Comparison of ENCODE assay signal across 27 mouse cellular contexts in genomic region chr8:109142495-109143158, GRCm38 (mm10).
DNase-seq lines count a peak whose midpoint lies in the region; ATAC-seq and TF ChIP-seq lines count a peak whose summit lies in the region.
"Had no signal": no experiment of that assay in that cellular context is flagged by ENCODE, and none has a peak within 500 bp of the region (broad histone marks: within the 10 kb centered on the region; RNA-seq: fewer than 3 reads in every experiment).

No protein-coding gene starts in this region.

- no peak overlapping the region for H3K4me3 ChIP-seq in embryonic fibroblast, embryonic 13.5 days (ENCODE audit: insufficient read depth, low read length)
- no peak overlapping the region for H3K4me3 ChIP-seq in forebrain, embryonic 11.5 days (ENCODE audit: low read depth, low read length)
- H3K4me3 ChIP-seq: embryonic facial prominence, embryonic 10.5 days; embryonic facial prominence, embryonic 13.5 days; forebrain, embryonic 12.5 days; forebrain, embryonic 15.5 days; heart, embryonic 13.5 days had no signal

- no peak for TF ChIP-seq POLR2A in embryonic fibroblast, embryonic 13.5 days (IDR thresholded peaks at IDR 0.05; ENCODE audit: low read depth, low read length)

- peaks cover 6% of the 10 kb centered on the region; the same call in 1 of the 2 replicates for H3K4me1 ChIP-seq in embryonic fibroblast, embryonic 13.5 days (ENCODE audit: control insufficient read depth, insufficient read depth, low read length)
- H3K4me1 ChIP-seq in forebrain, embryonic 11.5 days (replicated peaks; ENCODE audit: control insufficient read depth, insufficient read depth, low read length), result no peaks in the 10 kb centered on the region
- H3K4me1 ChIP-seq: embryonic facial prominence, embryonic 10.5 days; embryonic facial prominence, embryonic 13.5 days; forebrain, embryonic 12.5 days; forebrain, embryonic 15.5 days; heart, embryonic 13.5 days had no signal

- 92% methylated on average over 8 of the region's 8 CpGs for WGBS in forebrain, embryonic 11.5 days

- intact Hi-C loops in left cerebral cortex, postnatal 4 days (cut with DNase I), result no loop called here

- no peak overlapping the region for H3K9ac ChIP-seq in forebrain, embryonic 11.5 days (ENCODE audit: low read length)
- H3K9ac ChIP-seq: embryonic facial prominence, embryonic 13.5 days; forebrain, embryonic 12.5 days; forebrain, embryonic 15.5 days; heart, embryonic 13.5 days; hindbrain, embryonic 14.5 days had no signal

- H3K36me3 ChIP-seq in forebrain, embryonic 11.5 days (ENCODE audit: control insufficient read depth, insufficient read depth, low read length), result no peaks in the 10 kb centered on the region
- H3K36me3 ChIP-seq: embryonic facial prominence, embryonic 10.5 days; embryonic facial prominence, embryonic 13.5 days; forebrain, embryonic 12.5 days; forebrain, embryonic 15.5 days; heart, embryonic 13.5 days had no signal

- ATAC-seq in forebrain, embryonic 11.5 days (replicated peaks; ENCODE audit: low FRiP score), result no peak
- ATAC-seq: forebrain, embryonic 15.5 days; hindbrain, postnatal 0 days; inflammation-experienced regulatory T-cells, adult 6 months; intestine, embryonic 16.5 days had no signal

- H3K27ac ChIP-seq in embryonic fibroblast, embryonic 13.5 days (ENCODE audit: insufficient read depth, low read length), result peak overlapping the region; percentile 80
- no peak overlapping the region for H3K27ac ChIP-seq in forebrain, embryonic 11.5 days (ENCODE audit: low read depth, low read length)
- H3K27ac ChIP-seq: embryonic facial prominence, embryonic 10.5 days; embryonic facial prominence, embryonic 13.5 days; forebrain, embryonic 12.5 days; forebrain, embryonic 15.5 days; heart, embryonic 13.5 days; hindbrain, embryonic 14.5 days; hindbrain, postnatal 0 days had no signal

- H3K4me2 ChIP-seq in forebrain, embryonic 11.5 days (ENCODE audit: low read depth, low read length, severe bottlenecking), result no peak overlapping the region
- H3K4me2 ChIP-seq: embryonic facial prominence, embryonic 13.5 days; forebrain, embryonic 12.5 days; forebrain, embryonic 15.5 days; heart, embryonic 13.5 days; hindbrain, embryonic 14.5 days had no signal

- no peaks in the 10 kb centered on the region for H3K27me3 ChIP-seq in forebrain, embryonic 11.5 days (ENCODE audit: control insufficient read depth, insufficient read depth, low read length)
- H3K27me3 ChIP-seq: embryonic facial prominence, embryonic 13.5 days; forebrain, embryonic 12.5 days; forebrain, embryonic 15.5 days; heart, embryonic 13.5 days had no signal

- no peaks in the 10 kb centered on the region for H3K9me3 ChIP-seq in forebrain, embryonic 11.5 days (ENCODE audit: control insufficient read depth, low read length)
- H3K9me3 ChIP-seq: embryonic facial prominence, embryonic 10.5 days; embryonic facial prominence, embryonic 13.5 days; forebrain, embryonic 12.5 days; forebrain, embryonic 15.5 days; heart, embryonic 13.5 days had no signal

- DNase-seq in 3T3-L1 (ENCODE audit: low read depth, low spot score), result peak; percentile 57
- peak; percentile 0 for DNase-seq in Muller cell, postnatal 12 days (ENCODE audit: inconsistent ontology term)
- no peak for DNase-seq in layer of hippocampus, adult 9-11 months
- no peak for DNase-seq in forebrain, embryonic 11.5 days (ENCODE audit: low spot score)
- no peak for DNase-seq in spleen, adult 12 weeks (ENCODE audit: low spot score)
- no peak for DNase-seq in left cerebral cortex, postnatal 4 days
- DNase-seq: adrenal gland, adult 8-10 months; adrenal gland, postnatal 25 days; cerebellum, adult 11-12 months; cerebellum, adult 8-10 months; cerebellum, postnatal 10 days; cerebellum, postnatal 36 days; embryo, embryonic 11 days; gastrocnemius, postnatal 25 days; heart, adult 18-20 months; heart, postnatal 14 days; heart, postnatal 4 days had no signal

- TF ChIP-seq CTCF in embryonic fibroblast, embryonic 13.5 days (IDR thresholded peaks at IDR 0.05; ENCODE audit: borderline replicate concordance, insufficient read depth, low read length), result no peak

Comparison
In these comparisons a context has a peak if more than half of its experiments do, and no peak if none do; other contexts are left out.
1. DNase-seq: peak in 3T3-L1 (single experiment) and Muller cell, postnatal 12 days (single experiment); none in layer of hippocampus, adult 9-11 months (single experiment), forebrain, embryonic 11.5 days (single experiment), spleen, adult 12 weeks (single experiment) and left cerebral cortex, postnatal 4 days (single experiment).